Mouse (Mus musculus): ENCODE data around the gene Dnajc13.

The Dnajc13 gene

DNA sequence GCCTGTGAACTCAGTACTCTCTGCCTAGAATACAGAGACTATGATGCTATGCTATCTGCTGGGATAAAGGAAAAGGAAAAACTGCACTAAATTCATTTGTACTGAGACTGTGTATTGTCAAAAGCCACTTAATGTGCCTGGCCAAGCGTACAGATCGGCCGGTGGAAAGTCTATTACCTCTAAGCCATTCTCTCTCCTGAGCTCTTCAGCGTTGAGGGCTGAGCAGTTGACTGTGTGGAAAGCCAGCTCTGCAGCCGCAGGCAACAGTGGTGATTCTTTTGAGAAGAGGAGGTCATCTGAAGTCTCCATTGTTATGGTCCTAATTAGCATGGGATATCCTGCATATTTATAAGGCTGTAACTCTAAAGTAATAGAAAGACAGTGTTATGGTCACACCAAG is 80.4 kb downstream of the Dnajc13 start:
- DNase-seq (ENCODE audit: low spot score in 2 of 2), result no peak

- no peak for DNase-seq (ENCODE audit: low spot score in 2 of 2)
Observed at GRCm38 (mm10) chr9:104181626-104182025, 81.1 kb downstream of the Dnajc13 start.

DNA sequence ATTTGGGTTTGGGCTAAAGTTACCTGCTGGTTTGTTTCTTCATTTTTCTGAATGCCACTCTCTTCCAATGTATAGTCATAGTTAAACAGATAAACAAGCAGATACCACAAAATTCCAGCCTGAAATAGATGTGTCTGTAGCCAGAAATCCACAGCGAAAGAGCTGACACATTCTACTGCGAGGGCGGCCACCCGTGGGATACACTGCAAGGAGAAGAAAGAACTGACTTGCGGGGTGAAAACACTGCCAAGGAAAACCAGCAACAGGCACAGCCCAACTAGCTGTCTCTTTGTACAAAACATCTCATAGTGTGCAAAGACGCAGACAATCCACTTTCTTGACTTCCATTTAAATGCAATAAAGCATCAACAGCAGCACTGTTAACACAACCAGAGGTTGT is 82.7 kb downstream of the Dnajc13 start:
- no peak for DNase-seq (ENCODE audit: low spot score in 2 of 2)

GRCm38 (mm10) chr9:104172342-104172741 is 90.4 kb downstream of the Dnajc13 start:
- DNase-seq (ENCODE audit: low spot score in 2 of 2), result no peak

DNA sequence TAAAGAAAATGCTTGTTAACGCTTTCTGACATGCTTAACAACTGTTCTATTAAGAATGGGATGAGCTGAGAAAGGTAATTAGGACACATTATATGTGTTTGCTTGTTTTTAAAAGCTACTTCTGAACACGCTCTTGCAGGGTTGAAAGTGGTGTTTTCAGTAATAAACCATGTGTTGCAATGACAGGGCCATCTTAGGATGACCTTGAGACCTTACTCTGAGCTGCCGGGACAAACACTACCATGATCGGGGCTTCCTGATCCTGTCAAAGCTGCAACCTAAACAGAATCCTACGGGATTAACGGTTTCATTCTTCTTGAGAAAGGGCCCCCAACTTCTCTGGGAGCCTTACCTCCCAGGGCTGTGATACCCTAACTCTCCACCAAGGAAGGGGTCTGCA is 91.1 kb downstream of the Dnajc13 start:
- DNase-seq (ENCODE audit: low spot score in 2 of 2), result no peak

DNA sequence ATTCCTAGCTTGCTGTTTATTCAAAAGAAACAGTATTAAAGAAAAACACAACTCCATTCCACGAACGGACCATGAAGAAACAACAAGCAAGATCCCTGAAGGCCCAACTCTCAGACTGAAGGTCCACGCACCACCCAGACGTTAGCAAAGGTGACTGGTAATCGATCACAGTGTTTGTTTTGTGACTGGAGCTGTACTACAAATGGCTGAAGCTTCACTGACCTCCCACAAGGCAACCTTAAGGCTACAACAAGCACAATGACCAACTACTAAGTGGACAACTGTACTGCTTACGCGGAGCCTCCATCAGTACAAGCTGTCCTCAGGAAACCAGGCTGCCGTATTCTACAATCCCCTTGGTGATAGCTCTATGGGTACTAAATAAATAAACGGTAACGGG is 92.7 kb downstream of the Dnajc13 start:
- no peak for DNase-seq (ENCODE audit: low spot score in 2 of 2)

- DNase-seq (ENCODE audit: low spot score in 2 of 2), result no peak
Observed at GRCm38 (mm10) chr9:104165926-104166325, 96.8 kb downstream of the Dnajc13 start.

GRCm38 (mm10) chr9:104164194-104164593 is 98.5 kb downstream of the Dnajc13 start:
- no peak for DNase-seq (ENCODE audit: low spot score in 2 of 2)

GRCm38 (mm10) chr9:104161117-104161516 is 101.6 kb downstream of the Dnajc13 start:
- no peak for DNase-seq (ENCODE audit: low spot score in 2 of 2)

DNA sequence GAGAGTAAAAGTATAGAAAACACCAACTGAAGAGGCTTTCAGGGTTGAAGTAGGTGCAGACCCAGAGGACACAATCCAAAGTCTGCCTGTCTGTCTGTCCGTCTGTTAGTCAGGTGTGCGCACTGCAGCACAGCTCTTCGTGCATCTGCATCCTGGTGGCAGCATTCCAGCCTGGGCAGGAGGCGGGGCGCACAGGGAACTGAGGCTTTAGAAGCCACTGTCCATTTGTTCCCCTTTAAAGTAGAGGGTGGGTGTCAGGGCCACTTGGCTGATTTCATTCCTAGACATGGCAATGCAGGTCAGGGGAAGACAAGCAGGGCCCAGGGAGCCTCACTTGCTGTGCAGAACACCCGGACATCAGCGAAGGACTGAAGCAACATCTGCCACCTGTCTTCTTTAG is 105.4 kb downstream of the Dnajc13 start:
- DNase-seq (ENCODE audit: low spot score in 2 of 2), result no peak

- DNase-seq (ENCODE audit: low spot score in 2 of 2), result no peak
Observed at GRCm38 (mm10) chr9:104156506-104156905, 106.2 kb downstream of the Dnajc13 start.

GRCm38 (mm10) chr9:104155100-104155715 is 107.5 kb downstream of the Dnajc13 start:
- DNase-seq (ENCODE audit: low spot score in 2 of 2), result no peak

DNA sequence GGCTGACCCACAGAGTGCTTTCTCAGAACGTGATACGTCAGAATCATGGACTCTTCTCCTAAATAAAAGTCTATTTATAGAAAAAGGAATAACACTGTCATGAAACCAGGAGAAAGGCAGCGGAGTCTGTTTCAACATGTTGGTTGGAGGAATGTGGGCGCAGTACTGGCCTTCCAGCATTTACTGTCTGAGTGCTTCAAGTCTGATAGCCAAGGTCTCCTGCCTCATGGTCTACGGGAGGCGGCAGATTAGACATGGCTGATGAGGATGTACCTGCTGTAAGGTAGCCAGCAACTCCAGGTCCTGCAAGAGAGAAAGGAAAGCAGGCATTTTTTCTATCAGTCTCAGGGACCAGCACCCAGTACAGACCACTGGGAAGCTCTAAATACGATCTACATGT is 110.6 kb downstream of the Dnajc13 start:
- no peak for DNase-seq (ENCODE audit: low spot score in 2 of 2)

- DNase-seq (ENCODE audit: low spot score in 2 of 2), result no peak
Observed at GRCm38 (mm10) chr9:104148969-104149368, 113.8 kb downstream of the Dnajc13 start.

DNA sequence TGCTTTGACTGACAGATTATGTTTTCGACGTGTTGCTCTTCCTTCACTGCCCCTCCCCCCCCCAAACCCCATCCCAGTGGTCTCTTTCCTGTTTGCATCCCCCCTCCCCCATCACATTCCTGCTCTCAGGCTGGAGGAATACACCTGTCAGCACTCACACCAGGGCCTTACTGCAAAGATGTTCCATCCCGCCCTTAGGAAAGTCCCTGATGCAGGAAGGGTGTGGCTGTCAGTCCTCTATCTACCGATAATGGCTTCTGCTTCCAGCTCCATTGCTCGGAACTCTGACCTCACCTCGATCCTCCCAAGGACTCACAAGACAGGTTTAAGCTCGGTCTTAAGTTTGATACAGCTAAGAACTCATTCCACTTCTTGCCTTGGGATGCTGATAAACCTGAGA is 116.0 kb downstream of the Dnajc13 start:
- DNase-seq (ENCODE audit: low spot score in 2 of 2), result no peak

DNA sequence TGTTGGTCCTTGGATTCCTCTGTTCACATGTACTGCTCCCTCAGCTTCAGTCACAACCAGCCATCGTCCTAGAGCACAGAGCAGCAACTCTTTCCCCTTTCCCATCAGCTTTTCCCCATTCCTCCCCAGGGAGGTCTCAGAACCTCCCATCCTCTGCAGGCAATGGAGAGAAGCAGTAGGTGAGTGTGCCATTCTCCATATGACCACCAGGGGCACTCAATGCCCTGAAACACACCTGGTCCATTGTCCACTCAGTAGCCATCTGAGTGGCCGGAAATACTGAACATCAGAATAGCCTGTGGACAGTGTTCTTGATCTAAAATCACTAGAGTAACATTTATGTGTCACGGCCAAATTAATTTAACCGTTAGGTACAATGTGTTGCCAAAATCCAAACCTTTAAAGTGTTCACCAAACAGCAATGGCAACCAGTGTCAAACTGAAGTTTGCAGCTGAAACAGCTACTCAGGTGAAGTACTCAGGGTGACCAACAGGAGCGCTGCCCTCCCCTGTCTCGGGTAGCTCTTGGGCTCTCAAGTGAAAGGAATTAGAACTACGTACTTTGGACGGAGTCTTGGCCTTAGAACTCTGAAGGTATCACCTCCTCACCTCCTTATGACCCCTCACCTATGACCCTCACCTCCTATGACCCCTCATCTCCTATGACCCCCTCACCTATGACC is 118.3 kb downstream of the Dnajc13 start:
- no peak for DNase-seq (ENCODE audit: low spot score in 2 of 2)

- no peak for DNase-seq (ENCODE audit: low spot score in 2 of 2)
Observed at GRCm38 (mm10) chr9:104142805-104143204, 119.9 kb downstream of the Dnajc13 start.

DNA sequence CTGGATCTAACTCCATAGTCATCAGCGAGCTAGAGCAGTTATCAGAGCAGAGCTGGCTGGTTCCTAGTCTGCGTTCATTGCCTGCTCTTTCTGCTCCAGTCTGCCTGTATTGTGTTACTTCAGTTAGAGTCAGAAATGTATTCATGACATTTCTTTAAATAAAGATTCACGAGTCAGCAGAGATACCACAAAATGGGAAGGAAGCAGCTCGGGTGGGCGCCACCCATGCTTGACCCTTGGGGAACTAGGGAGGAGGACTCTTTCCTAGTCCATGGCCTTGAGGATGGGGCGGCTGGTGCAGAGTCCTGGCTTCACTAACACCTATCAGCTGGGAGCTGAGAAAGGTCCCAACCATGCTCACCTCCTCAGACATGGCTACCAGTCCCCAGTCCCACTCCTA is 122.4 kb downstream of the Dnajc13 start:
- DNase-seq (ENCODE audit: low spot score in 2 of 2), result no peak

- DNase-seq (ENCODE audit: low spot score in 2 of 2), result no peak
Observed at GRCm38 (mm10) chr9:104130141-104130755, 132.5 kb downstream of the Dnajc13 start.

GRCm38 (mm10) chr9:104128110-104128509 is 134.6 kb downstream of the Dnajc13 start:
- DNase-seq (ENCODE audit: low spot score in 2 of 2), result no peak

GRCm38 (mm10) chr9:104126833-104127232 is 135.9 kb downstream of the Dnajc13 start, which contains the start of gene Ackr4:
Gene Ackr4, minus strand, starts transcription at chr9:104126933.
- DNase-seq (ENCODE audit: low spot score in 2 of 2), result no peak

- no peak for DNase-seq (ENCODE audit: low spot score in 2 of 2)
Observed at GRCm38 (mm10) chr9:104123622-104124021, 139.1 kb downstream of the Dnajc13 start.

- no peak for DNase-seq (ENCODE audit: low spot score in 2 of 2)
Observed at GRCm38 (mm10) chr9:104123101-104123500, 139.6 kb downstream of the Dnajc13 start.

Data from spleen, postnatal 36 days (tissue).